Mouse (Mus musculus) liver, adult 2 months (tissue): ENCODE measurements at regions not wholly inside any gene's neighbourhood (a gene's known extent, or its start where the extent isn't known, plus 50 kb on each side); places are given as distances from the start of the nearest gene placed in this dataset.

ENCODE experiments used
- CTCF ChIP-seq: fragments of 200-500 bp; IDR thresholded peaks from 2 replicates; pipeline ENCODE4 v1.5.1; 2011; ENCODE audit warnings: low read depth, low read length, control low read depth
- POLR2A ChIP-seq: fragments of 200-500 bp; IDR thresholded peaks from 2 replicates; pipeline ENCODE4 v1.6.1; 2011; ENCODE audit warnings: low read length, control low read depth; ENCODE audit not compliant: insufficient read depth; ENCODE audit errors: extremely low read depth

DNA sequence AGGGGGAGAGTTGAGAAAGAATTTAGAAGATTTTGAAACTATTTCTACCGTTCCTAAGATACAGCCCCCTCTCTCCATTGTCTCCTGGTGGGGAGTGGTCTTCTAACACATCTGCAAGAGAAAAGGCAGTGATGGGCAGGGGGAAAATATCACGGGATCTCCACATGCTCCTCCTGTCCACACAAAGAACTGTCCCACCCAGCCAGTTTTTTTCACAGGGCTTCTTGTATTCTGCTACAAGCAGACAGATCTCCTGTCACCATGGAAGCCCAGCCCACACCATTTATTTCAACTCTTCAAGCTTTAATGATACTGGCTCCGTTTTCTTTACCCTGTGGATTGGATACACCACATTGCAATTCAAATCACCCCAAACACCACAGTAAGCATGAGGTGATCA lies 113.5 kb upstream of the Ntm start:
- TF ChIP-seq CTCF (no peak), POLR2A (no peak)
